Mouse (Mus musculus): ENCODE results near the gene Hdac5. TPM values are rescaled to one million over a fixed set of nuclear protein-coding genes. Genes with fewer than 3 reads are reported as not detected.

Hdac5 gene
- polyA plus RNA-seq, 1 experiment from 2014 or later, result 26.0 TPM

GRCm38 (mm10) chr11:102206481-102206880 is 23.5 kb downstream of the Hdac5 start:
- Histone ChIP-seq H3K9me3 (ENCODE audit: control insufficient read depth, low read length) (no peaks in the 10 kb centered on the region), H3K27ac (ENCODE audit: low read depth, low read length) (no peak overlapping the region), H3K27me3 (replicated peaks; ENCODE audit: control insufficient read depth, insufficient read depth, low read length) (no peaks in the 10 kb centered on the region), H3K4me1 (replicated peaks; ENCODE audit: control insufficient read depth, insufficient read depth, low read length) (peaks cover 34% of the 10 kb centered on the region), H3K4me2 (no peak overlapping the region), H3K9ac (ENCODE audit: low read depth, low read length) (no peak overlapping the region), H3K4me3 (ENCODE audit: low read depth, low read length) (no peak overlapping the region), H3K36me3 (ENCODE audit: control insufficient read depth, insufficient read depth, low read length) (peaks cover 24% of the 10 kb centered on the region; the same call in 1 of the 2 replicates)
- 78% methylated on average over 30 of the region's 30 CpGs for WGBS
- DNase-seq (ENCODE audit: low spot score) (no peak), ATAC-seq (replicated peaks; ENCODE audit: low FRiP score) (no peak)

- Histone ChIP-seq H3K4me1 (replicated peaks; ENCODE audit: control insufficient read depth, insufficient read depth, low read length) (no peaks in the 10 kb centered on the region; the same call in 1 of the 2 replicates), H3K4me3 (ENCODE audit: low read depth, low read length) (no peak overlapping the region), H3K9me3 (ENCODE audit: control insufficient read depth, low read length) (no peaks in the 10 kb centered on the region), H3K9ac (ENCODE audit: low read depth, low read length) (no peak overlapping the region), H3K4me2 (no peak overlapping the region), H3K27me3 (replicated peaks; ENCODE audit: control insufficient read depth, insufficient read depth, low read length) (no peaks in the 10 kb centered on the region), H3K27ac (ENCODE audit: low read depth, low read length) (no peak overlapping the region), H3K36me3 (ENCODE audit: control insufficient read depth, insufficient read depth, low read length) (peaks cover 36% of the 10 kb centered on the region)
- ATAC-seq (replicated peaks; ENCODE audit: low FRiP score) (no peak), DNase-seq (ENCODE audit: low spot score) (no peak)
- WGBS, result 82% methylated on average over 12 of the region's 12 CpGs
Observed at GRCm38 (mm10) chr11:102201408-102201821, 28.6 kb downstream of the Hdac5 start.

DNA sequence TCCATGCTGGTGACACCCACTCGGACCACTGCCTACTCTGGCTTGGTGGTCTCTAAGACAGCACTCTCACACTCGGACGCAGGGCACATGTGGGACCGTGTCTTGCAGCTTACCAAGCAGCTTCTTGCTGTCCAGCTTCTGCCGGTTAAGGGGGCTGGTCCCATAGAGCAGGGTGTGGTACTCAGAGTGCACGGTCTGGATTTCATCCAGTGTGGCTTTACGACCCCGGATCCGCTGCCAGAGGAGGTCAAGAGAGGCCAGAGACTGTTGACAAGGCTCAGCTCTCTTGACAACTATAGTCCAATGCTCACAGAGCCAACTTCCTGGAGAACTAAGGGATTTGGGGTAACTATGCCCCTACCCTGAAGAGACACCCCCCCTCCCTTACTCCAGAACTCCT is 30.1 kb downstream of the Hdac5 start:
- WGBS, result 68% methylated on average over 9 of the region's 9 CpGs
- Histone ChIP-seq H3K4me1 (replicated peaks; ENCODE audit: control insufficient read depth, insufficient read depth, low read length) (peaks cover 6% of the 10 kb centered on the region), H3K4me3 (ENCODE audit: low read depth, low read length) (no peak overlapping the region), H3K27me3 (replicated peaks; ENCODE audit: control insufficient read depth, insufficient read depth, low read length) (no peaks in the 10 kb centered on the region), H3K4me2 (no peak overlapping the region), H3K9me3 (ENCODE audit: control insufficient read depth, low read length) (no peaks in the 10 kb centered on the region), H3K27ac (ENCODE audit: low read depth, low read length) (no peak overlapping the region), H3K9ac (ENCODE audit: low read depth, low read length) (no peak overlapping the region), H3K36me3 (ENCODE audit: control insufficient read depth, insufficient read depth, low read length) (peaks cover 32% of the 10 kb centered on the region)
- DNase-seq (ENCODE audit: low spot score) (no peak), ATAC-seq (replicated peaks; ENCODE audit: low FRiP score) (no peak)

DNA sequence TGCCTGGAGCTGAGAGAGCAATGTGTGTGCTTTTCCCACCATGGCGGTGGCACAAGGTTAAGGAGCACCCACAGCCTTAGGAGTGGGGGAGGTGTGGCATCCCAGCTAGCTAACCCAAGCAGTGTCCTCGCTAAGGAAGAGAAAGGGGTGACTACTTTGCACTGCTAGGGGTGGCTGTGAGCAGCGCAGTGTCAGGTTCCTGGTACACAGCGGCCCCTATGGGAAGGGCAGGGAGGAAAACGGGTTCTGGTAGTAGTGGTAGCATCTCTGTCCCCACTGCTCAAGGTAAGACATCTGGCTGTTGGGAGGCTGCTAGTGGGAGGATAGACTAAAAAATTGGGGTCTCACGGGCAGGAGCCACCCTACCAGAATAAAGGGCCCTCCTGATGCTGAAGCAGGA is 31.7 kb downstream of the Hdac5 start:
- no peak for DNase-seq (ENCODE audit: low spot score)
- H3K27ac ChIP-seq (ENCODE audit: low read depth, low read length), result no peak overlapping the region
- peaks cover 6% of the 10 kb centered on the region for H3K4me1 ChIP-seq (replicated peaks; ENCODE audit: control insufficient read depth, insufficient read depth, low read length)
- H3K36me3 ChIP-seq (ENCODE audit: control insufficient read depth, insufficient read depth, low read length), result peaks cover 24% of the 10 kb centered on the region
- no peak overlapping the region for H3K4me3 ChIP-seq (ENCODE audit: low read depth, low read length)
- ATAC-seq (replicated peaks; ENCODE audit: low FRiP score), result no peak
- H3K27me3 ChIP-seq (replicated peaks; ENCODE audit: control insufficient read depth, insufficient read depth, low read length), result no peaks in the 10 kb centered on the region
- H3K4me2 ChIP-seq, result no peak overlapping the region
- no peak overlapping the region for H3K9ac ChIP-seq (ENCODE audit: low read depth, low read length)
- no peaks in the 10 kb centered on the region for H3K9me3 ChIP-seq (ENCODE audit: control insufficient read depth, low read length)
- WGBS, result 58% methylated on average over 6 of the region's 6 CpGs

DNA sequence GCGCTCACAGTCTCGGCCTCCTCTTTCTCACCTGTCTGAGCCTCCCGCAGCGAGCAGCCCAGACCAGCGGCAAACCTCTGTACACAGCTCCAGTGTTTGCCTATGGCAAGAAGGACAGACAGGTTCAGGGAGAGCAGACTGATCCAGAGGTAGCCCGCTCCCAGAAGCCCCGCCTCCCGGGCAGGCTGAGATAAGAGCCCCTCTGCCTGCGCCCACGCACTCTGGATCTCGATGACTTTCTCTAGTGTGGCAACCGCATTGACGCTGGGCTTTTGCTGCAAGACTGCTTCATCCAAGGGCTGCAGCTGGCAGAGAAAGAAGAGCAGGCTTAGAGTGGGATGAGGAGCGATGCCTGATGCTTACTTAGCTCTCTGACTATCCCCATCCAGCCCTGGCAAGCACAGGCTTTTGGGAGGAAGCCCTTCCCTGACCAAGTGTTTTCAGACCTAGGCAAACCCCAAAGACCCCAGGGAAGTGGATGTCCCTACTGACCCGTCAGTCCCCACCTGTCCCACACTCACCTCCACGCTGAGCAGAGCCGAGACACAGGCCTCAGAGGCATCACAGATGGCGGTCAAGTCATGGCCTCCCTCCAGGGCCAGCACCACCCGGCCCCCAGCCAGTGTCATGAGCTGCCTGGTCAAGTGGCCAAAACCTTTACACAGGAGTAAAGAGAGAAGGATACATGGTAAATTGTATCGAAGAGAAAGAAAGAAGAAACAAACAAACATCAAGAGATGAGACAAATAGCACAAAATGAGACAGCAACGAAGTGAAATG is 33.8 kb downstream of the Hdac5 start:
- ATAC-seq (replicated peaks; ENCODE audit: low FRiP score) (peak; percentile 57), DNase-seq (ENCODE audit: low spot score) (no peak)
- H3K27me3 ChIP-seq (replicated peaks; ENCODE audit: control insufficient read depth, insufficient read depth, low read length), result no peaks in the 10 kb centered on the region
- no peak overlapping the region for H3K4me3 ChIP-seq (ENCODE audit: low read depth, low read length)
- H3K4me1 ChIP-seq (replicated peaks; ENCODE audit: control insufficient read depth, insufficient read depth, low read length), result peaks cover 8% of the 10 kb centered on the region
- H3K9ac ChIP-seq (ENCODE audit: low read depth, low read length), result no peak overlapping the region
- H3K27ac ChIP-seq (ENCODE audit: low read depth, low read length), result no peak overlapping the region
- no peaks in the 10 kb centered on the region for H3K9me3 ChIP-seq (ENCODE audit: control insufficient read depth, low read length)
- H3K4me2 ChIP-seq, result no peak overlapping the region
- WGBS, result 68% methylated on average over 21 of the region's 21 CpGs
- peaks cover 20% of the 10 kb centered on the region for H3K36me3 ChIP-seq (ENCODE audit: control insufficient read depth, insufficient read depth, low read length)

DNA sequence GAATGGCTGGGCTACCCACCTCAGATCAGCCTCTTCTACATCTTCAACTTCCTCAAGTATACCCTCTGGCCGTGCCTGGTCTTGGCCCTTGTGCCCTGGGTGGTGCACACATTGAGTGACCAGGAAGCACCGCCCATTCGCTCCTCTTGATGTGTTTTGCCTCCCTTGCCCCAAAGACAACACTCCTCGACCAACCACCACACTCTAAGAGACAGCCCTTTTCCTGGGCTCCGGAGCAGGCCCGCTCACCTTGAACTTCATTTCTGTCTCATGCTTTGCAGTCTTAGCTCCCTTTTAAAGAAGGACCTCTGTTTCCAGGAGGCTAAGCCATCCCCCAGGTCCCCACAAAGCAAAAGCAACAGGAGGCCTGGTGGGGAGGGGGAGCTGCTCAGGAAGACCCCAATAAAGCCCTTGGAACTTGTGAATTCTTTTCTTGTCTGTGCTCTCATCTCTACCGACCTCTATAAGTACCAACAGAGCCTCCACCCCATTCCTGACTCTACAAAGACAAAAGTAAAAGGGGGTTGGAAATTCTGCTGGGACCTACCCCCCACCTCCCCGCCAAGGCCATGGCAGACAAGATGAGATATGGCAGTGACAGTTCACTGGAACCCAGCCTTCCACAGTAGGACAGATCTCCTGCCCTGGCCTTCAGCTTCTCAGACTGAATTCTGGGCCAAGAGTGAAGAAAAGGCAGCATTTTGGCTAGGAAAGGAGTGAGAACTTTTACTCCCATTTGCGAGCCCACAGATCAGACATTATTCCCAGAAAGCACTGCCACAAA is 36.1 kb downstream of the Hdac5 start:
- no peak for ATAC-seq (replicated peaks; ENCODE audit: low FRiP score)
- Histone ChIP-seq H3K4me2 (no peak overlapping the region), H3K36me3 (ENCODE audit: control insufficient read depth, insufficient read depth, low read length) (peaks cover 7% of the 10 kb centered on the region; the same call in 1 of the 2 replicates), H3K9ac (ENCODE audit: low read depth, low read length) (no peak overlapping the region), H3K4me1 (replicated peaks; ENCODE audit: control insufficient read depth, insufficient read depth, low read length) (peaks cover 21% of the 10 kb centered on the region), H3K27ac (ENCODE audit: low read depth, low read length) (no peak overlapping the region; the same call in 1 of the 2 replicates), H3K27me3 (replicated peaks; ENCODE audit: control insufficient read depth, insufficient read depth, low read length) (no peaks in the 10 kb centered on the region), H3K9me3 (ENCODE audit: control insufficient read depth, low read length) (no peaks in the 10 kb centered on the region), H3K4me3 (ENCODE audit: low read depth, low read length) (no peak overlapping the region)
- WGBS, result 83% methylated on average over 9 of the region's 9 CpGs
- no peak for DNase-seq (ENCODE audit: low spot score)

GRCm38 (mm10) chr11:102190848-102191247 is 39.1 kb downstream of the Hdac5 start:
- Histone ChIP-seq H3K4me3 (ENCODE audit: low read depth, low read length) (peak overlapping the region; percentile 68), H3K27me3 (replicated peaks; ENCODE audit: control insufficient read depth, insufficient read depth, low read length) (no peaks in the 10 kb centered on the region), H3K9ac (ENCODE audit: low read depth, low read length) (peak overlapping the region; percentile 25; the same call in 1 of the 2 replicates), H3K36me3 (ENCODE audit: control insufficient read depth, insufficient read depth, low read length) (peaks cover 4% of the 10 kb centered on the region; the same call in 1 of the 2 replicates), H3K4me1 (replicated peaks; ENCODE audit: control insufficient read depth, insufficient read depth, low read length) (peaks cover 19% of the 10 kb centered on the region), H3K4me2 (peak overlapping the region; percentile 84), H3K27ac (ENCODE audit: low read depth, low read length) (peak overlapping the region; percentile 23), H3K9me3 (ENCODE audit: control insufficient read depth, low read length) (no peaks in the 10 kb centered on the region)
- 33% methylated on average over 4 of the region's 4 CpGs for WGBS
- DNase-seq (ENCODE audit: low spot score) (no peak), ATAC-seq (replicated peaks; ENCODE audit: low FRiP score) (no peak)

GRCm38 (mm10) chr11:102189461-102190436 is 40.2 kb downstream of the Hdac5 start, which contains the start of gene G6pc3:
TSS of gene G6pc3 (plus strand) at chr11:102189620.
- DNase-seq (ENCODE audit: low spot score), result peak; percentile 79
- peak; percentile 78 for ATAC-seq (replicated peaks; ENCODE audit: low FRiP score)
- Histone ChIP-seq H3K36me3 (ENCODE audit: control insufficient read depth, insufficient read depth, low read length) (peaks cover 4% of the 10 kb centered on the region; the same call in 1 of the 2 replicates), H3K9me3 (ENCODE audit: control insufficient read depth, low read length) (no peaks in the 10 kb centered on the region), H3K27ac (ENCODE audit: low read depth, low read length) (peak within 1 kb of the TSS; percentile 68), H3K9ac (ENCODE audit: low read depth, low read length) (peak within 1 kb of the TSS; percentile 69), H3K4me1 (replicated peaks; ENCODE audit: control insufficient read depth, insufficient read depth, low read length) (peaks cover 24% of the 10 kb centered on the region), H3K4me2 (peak within 1 kb of the TSS; percentile 84), H3K27me3 (replicated peaks; ENCODE audit: control insufficient read depth, insufficient read depth, low read length) (no peaks in the 10 kb centered on the region), H3K4me3 (ENCODE audit: low read depth, low read length) (peak within 1 kb of the TSS; percentile 68)
- 1% methylated on average over 50 of the region's 50 CpGs for WGBS

All from liver, embryonic 11.5 days (tissue).